Mouse (Mus musculus): ENCODE results near the gene Olfr1290. TPM values are rescaled to one million over a fixed set of nuclear protein-coding genes. Genes with fewer than 3 reads are reported as not detected.

Gene Olfr1290
- polyA plus RNA-seq, 1 experiment, result not detected

- Histone ChIP-seq H3K4me1 (ENCODE audit: control insufficient read depth, insufficient read depth, insufficient read length) (no peaks in the 10 kb centered on the region), H3K4me3 (ENCODE audit: extremely low read depth, insufficient read depth, insufficient read length) (no peak within 1 kb of the TSS), H3K27ac (ENCODE audit: insufficient read depth, low read length) (no peak within 1 kb of the TSS), H3K27me3 (ENCODE audit: control insufficient read depth, insufficient read depth, low read length) (no peaks in the 10 kb centered on the region), H3K36me3 (ENCODE audit: control insufficient read depth, insufficient read depth, low read length) (no peaks in the 10 kb centered on the region)
- TF ChIP-seq POLR2A (IDR thresholded peaks at IDR 0.05; ENCODE audit: low read depth, low read length), result no peak
- no peak for TF ChIP-seq CTCF (IDR thresholded peaks at IDR 0.05; ENCODE audit: extremely low read depth, insufficient read depth, insufficient read length, insufficient replicate concordance)
- WGBS, result 60% methylated on average over 1 of the region's 1 CpGs
- no peak for DNase-seq (ENCODE audit: low read depth in 1 of 2, low spot score in 2 of 2)
Observed at GRCm38 (mm10) chr2:111448842-111449241, 44.8 kb downstream of the Olfr1290 start, which contains the start of gene Olfr1287. TSS of gene Olfr1287 (plus strand) at chr2:111449142.

Other genes starting within 250 kb of the Olfr1290 start
- not detected in 2 replicates for gene Olfr1276, start 239.3 kb downstream of the Olfr1290 start, polyA plus RNA-seq (2012; rRNA removed)
- gene Olfr1277, start 219.7 kb downstream of the Olfr1290 start, polyA plus RNA-seq (2012; rRNA removed), result not detected in 2 replicates
- not detected in 2 replicates for gene Olfr1278, start 203.7 kb downstream of the Olfr1290 start, polyA plus RNA-seq (2012; rRNA removed)
- not detected in 2 replicates for gene Olfr1279, start 193.2 kb downstream of the Olfr1290 start, polyA plus RNA-seq (2012; rRNA removed)
- gene Olfr1280, start 179.8 kb downstream of the Olfr1290 start, polyA plus RNA-seq (2012; rRNA removed), result not detected in 2 replicates
- gene Olfr1281, start 167.3 kb downstream of the Olfr1290 start, polyA plus RNA-seq (2012; rRNA removed), result not detected in 2 replicates
- not detected in 2 replicates for gene Olfr1282, start 157.8 kb downstream of the Olfr1290 start, polyA plus RNA-seq (2012; rRNA removed)
- gene Olfr1283, start 127.0 kb downstream of the Olfr1290 start, polyA plus RNA-seq (2012; rRNA removed), result not detected in 2 replicates
- not detected in 2 replicates for gene Olfr1284, start 118.3 kb downstream of the Olfr1290 start, polyA plus RNA-seq (2012; rRNA removed)
- gene Olfr1286, start 70.7 kb downstream of the Olfr1290 start, polyA plus RNA-seq (2012; rRNA removed), result not detected in 2 replicates
- gene Olfr1287, start 44.7 kb downstream of the Olfr1290 start, polyA plus RNA-seq (2012; rRNA removed), result not detected in 2 replicates
- not detected in 2 replicates for gene Olfr1288, start 19.7 kb downstream of the Olfr1290 start, polyA plus RNA-seq (2012; rRNA removed)
- gene Olfr1289, start 13.0 kb downstream of the Olfr1290 start, polyA plus RNA-seq (2012; rRNA removed), result not detected in 2 replicates
- not detected in 2 replicates for gene Olfr1291-ps1, start 3.4 kb upstream of the Olfr1290 start, polyA plus RNA-seq (2012; rRNA removed)
- gene Olfr1293-ps, start 31.4 kb upstream of the Olfr1290 start, polyA plus RNA-seq (2012; rRNA removed), result not detected in 2 replicates
- not detected in 2 replicates for gene Olfr1294, start 46.5 kb upstream of the Olfr1290 start, polyA plus RNA-seq (2012; rRNA removed)
- not detected in 2 replicates for gene Olfr1295, start 75.9 kb upstream of the Olfr1290 start, polyA plus RNA-seq (2012; rRNA removed)
- gene Olfr1297, start 132.7 kb upstream of the Olfr1290 start, polyA plus RNA-seq (2012; rRNA removed), result not detected in 2 replicates
- gene Olfr1298, start 155.4 kb upstream of the Olfr1290 start, polyA plus RNA-seq (2012; rRNA removed), result not detected in 2 replicates
- not detected in 2 replicates for gene Olfr1299, start 167.6 kb upstream of the Olfr1290 start, polyA plus RNA-seq (2012; rRNA removed)